Mouse (Mus musculus) kidney, postnatal 4 days (tissue): ENCODE measurements around the gene Alkbh1.

Experiments
- DNase-seq, 2 experiments: peaks; one replicate each; pipeline ENCODE4 v3.0.0; 2021; ENCODE audit warnings: mixed read lengths in 2 of 2

Gene Alkbh1

GRCm38 (mm10) chr12:87418921-87419320 is 24.9 kb downstream of the Alkbh1 start:
- DNase-seq, result no peak

- peak; percentile 73 to 78 for DNase-seq
These were observed 27.1 kb downstream of the Alkbh1 start for GRCm38 (mm10) chr12:87416690-87417089.

GRCm38 (mm10) chr12:87415358-87415757 is 28.5 kb downstream of the Alkbh1 start:
- DNase-seq, result no peak

DNA sequence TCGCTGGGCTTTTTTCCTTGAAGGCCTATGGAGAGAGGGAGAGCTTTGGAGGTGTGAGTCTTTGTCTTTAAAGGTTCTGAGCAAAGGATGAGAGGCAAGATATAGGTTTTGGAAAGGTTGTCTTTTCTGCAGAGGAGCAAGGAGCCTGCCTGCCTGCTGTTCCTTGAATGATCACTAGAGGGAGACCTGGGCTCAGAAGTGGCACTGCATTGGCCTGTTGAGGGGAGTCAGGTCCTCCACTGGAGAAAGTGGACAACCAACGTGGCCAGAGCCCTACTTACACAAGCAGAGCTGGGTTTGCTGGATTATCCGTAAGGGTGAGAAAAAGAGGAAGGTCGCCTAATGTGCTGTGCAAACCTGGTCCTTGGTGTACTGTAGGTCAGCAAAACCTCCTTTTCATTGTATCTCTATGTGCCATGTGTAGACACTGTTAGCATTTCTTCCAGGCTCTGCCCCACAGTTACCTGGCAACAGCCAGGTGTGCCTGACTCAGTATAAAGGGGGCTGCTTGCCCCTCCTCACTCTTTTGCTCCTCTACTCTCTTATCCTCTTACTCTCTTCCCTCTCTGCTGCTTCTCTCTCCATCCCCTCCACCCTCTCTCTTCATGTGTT is 30.5 kb downstream of the Alkbh1 start:
- DNase-seq, result peak; percentile 81 to 82

DNA sequence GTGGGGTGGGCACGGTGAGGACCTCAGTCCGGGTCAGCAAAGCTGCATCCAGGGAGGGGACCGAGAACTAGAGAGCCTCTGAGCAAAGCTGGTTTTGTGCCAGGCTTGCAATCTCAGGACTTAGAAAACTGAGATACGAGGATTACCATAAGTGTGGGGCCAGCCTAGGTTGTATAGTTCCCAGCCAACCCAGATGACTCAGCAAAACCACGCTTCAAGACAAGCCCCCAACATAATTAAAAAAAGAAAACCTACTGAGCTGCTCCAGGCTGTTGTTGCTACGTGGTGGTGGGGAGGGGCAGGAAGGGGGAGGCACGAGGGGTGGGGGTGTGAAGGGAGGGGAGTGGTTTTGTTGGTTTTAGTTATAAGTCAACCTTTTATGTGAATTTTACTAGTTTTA is 32.8 kb downstream of the Alkbh1 start:
- DNase-seq, result no peak

GRCm38 (mm10) chr12:87409123-87409522 is 34.7 kb downstream of the Alkbh1 start:
- DNase-seq, result no peak

DNA sequence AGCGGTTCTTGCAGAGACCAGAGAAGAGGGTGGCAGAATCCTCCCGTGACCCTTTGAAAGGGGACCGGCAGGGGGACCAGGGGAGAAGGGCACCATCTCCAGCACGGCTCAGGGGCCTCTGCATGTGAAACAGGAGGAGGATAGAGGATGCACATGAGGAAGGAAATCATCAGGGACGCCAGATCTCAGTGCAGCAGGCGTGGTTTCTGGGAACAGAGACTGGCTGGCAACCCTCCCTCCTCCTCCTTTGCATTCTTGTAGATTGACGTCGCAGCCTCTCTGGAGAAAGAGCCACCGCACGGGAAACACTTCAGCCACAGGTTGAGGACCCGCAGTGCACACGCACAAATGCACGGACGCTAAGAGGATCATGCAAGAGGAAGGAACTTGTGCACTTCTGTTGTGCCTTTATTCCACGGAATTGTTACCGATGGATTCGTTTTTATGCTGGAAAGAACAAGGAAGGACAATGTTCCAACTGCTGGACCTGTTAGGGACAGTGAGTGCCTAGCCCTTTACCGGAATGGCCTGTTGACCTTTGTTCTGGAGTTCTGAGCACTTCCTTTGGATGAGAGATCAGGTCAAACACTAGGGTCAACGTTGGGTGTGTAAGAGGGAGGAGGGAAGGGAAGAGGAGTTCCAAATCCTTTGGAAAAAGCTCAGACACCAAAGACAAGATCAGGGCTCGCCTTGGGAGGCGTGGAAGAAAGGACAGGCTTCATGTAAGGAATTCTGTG is 35.8 kb downstream of the Alkbh1 start:
- DNase-seq, result peak; percentile 31 to 60

DNA sequence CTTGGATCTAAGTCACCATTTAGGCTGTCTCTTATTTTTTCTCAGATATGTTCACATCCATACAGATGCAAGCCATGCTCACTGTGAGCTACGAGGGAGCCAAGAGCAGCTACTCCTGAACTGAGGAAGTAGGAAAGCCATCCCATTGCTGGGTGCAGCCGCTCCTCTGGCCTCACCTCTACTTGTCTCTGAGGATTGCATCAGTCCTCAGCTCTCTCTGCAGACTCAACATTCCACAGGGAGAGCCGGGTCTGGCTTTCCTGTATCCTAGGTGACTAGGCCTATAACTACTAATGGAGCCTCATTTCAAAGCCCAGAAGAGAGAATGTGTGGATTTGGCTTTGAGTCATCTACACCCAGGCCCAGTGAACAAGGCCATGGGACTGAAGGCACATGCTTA is 38.1 kb downstream of the Alkbh1 start:
- DNase-seq, result no peak

GRCm38 (mm10) chr12:87405165-87405564 is 38.7 kb downstream of the Alkbh1 start:
- no peak for DNase-seq

DNA sequence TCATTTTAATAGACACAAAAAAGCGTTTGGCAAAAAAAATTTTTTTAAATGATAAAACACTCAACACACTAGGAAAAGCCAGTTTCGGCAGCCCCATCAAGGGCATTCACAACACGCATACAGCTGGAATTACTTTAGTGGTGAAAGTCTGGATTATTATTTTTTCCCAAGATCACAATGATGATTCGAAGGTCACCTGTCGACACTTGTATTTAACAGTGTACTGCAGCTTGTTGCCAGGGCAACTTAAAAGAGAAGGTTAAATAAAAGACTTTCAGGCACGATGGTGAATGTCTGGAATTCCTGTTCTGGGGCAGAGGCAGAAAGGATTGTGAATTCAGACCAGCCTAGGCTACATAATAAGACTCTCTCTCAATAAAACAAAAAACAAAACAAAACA is 41.9 kb downstream of the Alkbh1 start:
- DNase-seq, result no peak

DNA sequence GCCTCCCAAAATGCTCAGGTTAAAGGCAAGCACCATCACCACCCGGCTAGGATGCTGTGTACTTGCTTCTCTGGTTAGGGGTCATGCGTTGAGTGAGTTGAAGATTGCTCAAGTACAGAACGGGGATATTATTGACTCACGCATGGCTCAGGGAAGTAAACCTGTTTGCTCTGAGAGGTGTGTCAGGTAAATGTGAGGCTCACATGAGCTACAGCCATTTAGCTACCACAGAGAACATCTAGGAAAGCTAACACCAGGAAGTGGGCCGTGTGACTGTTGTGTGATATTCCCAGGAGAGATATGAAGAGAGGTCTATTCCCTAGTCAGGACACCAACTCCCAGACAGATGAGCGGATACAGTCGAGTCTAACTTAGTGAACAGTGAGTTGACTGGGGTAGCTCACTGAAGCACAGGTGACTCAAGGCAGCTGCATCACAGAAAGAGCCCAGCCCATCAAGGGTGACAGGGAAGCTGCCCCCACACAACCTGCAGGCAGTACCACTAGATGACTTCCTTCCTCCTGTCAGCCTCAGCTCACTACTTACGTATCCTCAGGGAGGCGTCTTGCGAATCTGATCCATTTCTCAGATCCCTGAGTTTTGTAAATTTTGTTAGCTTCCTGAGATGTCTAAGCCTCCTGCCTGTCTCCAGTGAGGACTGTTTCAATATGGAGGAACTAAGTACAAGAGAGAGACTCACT is 44.5 kb downstream of the Alkbh1 start:
- DNase-seq, result no peak

- DNase-seq, result no peak
These were observed 45.9 kb downstream of the Alkbh1 start for GRCm38 (mm10) chr12:87397811-87398417.

DNA sequence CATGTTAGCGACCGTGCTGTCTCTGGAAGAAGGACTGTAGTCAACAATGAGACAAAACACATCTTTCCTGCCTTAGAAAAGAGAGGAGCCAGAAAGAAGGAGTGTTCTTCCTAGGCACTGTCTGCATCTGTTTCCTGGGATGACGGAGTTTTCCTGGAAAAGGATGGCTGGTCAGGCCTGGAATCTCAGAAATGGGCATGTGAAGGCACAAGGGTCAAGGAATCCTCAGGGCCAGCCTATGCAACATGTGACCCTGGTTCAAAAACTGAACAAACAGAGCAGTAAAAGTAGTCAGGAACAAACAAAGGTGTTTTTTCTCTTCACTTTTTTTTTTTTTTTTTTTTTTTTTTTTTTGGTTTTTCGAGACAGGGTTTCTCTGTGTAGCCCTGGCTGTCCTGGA is 46.7 kb downstream of the Alkbh1 start:
- no peak for DNase-seq

- no peak for DNase-seq
These were observed 49.5 kb downstream of the Alkbh1 start for GRCm38 (mm10) chr12:87394316-87394715.

DNA sequence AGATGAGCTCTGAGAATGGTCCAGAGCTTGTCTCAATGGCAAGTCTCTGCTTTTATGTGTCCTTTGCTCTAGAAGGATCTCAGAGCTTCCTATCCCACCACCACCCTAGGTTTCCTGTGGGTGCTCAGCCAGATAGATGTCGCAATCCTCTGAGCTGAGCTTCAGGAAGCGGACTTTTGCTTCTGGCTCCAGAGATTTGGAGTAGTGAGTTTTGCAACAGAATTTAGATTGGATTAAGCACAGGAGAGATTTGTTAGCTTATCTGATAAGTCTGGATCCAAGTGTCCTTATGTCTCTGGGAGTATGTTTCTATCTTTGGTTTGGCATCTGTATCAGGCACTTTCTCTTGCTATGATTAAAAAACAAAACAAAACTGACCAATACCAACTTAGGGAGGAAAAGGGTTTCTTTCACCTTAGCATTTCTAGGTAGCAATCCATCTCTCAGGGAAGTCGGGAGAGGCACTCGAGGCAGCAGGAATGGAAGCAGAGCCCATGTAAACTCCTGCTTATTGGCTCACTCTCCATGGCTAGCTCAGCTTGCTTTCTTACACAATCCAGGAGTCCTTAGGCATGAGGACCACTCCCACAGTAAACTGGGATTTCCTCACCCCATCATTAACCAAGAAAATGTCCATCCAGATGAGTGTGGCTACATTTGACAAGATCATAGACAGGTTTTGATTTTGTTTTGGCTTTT is 50.2 kb downstream of the Alkbh1 start:
- DNase-seq, result no peak

DNA sequence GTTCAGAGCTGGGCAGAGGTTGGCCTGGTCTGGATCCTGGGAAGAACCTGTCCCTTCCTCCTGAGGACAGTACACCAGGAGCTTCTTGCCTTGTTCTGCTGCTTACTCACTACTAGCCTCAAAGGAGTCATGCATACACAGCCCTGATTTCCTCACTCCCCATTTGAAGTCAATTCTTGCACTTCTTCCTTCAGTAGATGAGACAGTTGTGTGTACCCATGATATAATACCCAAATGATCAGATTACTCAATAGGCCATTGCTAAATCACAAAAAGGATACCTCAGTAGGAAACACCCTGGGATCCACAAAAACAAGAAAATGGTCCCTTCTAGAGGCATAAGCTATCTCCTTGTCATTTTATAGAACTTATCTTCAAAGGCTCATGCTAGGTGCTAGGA is 52.5 kb downstream of the Alkbh1 start:
- no peak for DNase-seq

DNA sequence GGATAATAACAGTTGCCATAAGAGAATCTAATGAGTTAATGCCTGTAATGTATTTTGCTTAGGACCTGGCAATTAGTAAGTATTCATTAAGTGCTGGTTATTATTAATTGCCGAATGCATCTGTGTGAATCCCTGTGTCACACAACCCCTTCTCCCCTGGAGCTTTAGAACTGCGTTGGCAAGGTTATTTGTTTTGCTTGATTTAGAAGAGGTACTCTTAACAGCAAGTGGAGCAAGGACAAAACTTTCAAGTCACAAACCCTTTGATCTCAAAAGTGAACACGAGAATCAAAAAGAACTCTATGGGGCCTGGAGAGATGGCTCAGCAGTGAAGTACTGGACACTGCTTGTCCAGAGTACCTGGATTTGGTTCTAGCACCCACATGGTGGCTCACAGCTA is 54.6 kb downstream of the Alkbh1 start:
- no peak for DNase-seq

- DNase-seq, result peak; percentile 99 to 100
These were observed 55.6 kb downstream of the Alkbh1 start, which contains the start of gene Sptlc2 for GRCm38 (mm10) chr12:87388122-87388774. Gene Sptlc2 (minus strand): TSS chr12:87388355.

DNA sequence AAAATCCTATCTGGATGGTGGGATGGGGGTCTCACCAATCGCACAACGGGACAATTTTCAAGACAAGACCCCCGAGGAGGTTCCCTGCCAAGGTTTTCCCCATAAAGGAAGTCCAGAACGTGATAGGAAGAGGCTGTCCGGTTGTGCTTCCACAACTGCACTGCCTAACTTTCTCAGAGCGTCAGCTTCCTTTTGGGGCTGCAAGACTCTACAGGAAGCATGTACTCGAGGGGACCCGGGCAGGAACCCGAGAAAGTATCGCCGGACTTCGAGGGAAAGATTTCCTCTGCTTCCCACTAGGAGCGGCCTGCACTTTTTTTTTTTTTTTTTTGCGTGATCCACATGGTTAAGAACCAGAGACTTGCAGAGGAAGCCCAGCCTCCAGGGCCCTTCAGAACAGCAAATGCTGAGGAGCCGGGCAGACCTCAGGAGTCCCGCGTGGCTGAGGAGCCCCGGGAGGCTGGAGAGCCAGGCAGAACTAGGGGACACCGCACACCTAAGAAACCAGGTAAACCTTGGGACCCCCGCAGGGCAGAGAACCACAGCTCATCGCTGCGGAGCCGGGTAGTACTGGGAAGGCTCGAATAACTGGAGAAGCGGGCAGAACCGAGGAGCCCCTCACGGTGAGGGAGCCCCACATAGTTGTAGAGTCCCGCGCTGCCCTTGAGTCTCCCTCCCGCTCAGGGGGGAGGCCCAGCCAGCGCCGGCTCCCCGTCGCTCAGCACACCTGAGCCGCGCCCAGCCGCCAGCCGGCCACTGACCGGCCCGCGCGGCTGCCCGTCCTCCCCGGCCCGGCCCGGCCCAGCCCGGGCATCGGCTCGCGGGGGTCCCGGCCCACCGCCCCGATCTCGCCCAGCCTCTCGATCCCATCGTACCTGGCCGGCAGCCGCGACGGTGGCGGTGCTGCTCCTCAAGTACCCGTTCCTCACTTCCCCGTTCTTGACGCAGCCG is 56.4 kb downstream of the Alkbh1 start:
- peak; percentile 41 to 58 for DNase-seq

GRCm38 (mm10) chr12:87385051-87385450 is 58.8 kb downstream of the Alkbh1 start:
- no peak for DNase-seq

GRCm38 (mm10) chr12:87381380-87381682 is 62.5 kb downstream of the Alkbh1 start:
- no peak for DNase-seq
